Mouse (Mus musculus) intestine, embryonic 14.5 days (tissue): Measurements from ENCODE around the gene Cyp4f18. TPM values are rescaled to one million over a fixed set of nuclear protein-coding genes. Genes with fewer than 3 reads are reported as not detected.
A peak's percentile ranks its signal among the peaks of the same experiment; 100 is the strongest.

Experiments
- ATAC-seq: fragments of 200-750 bp; cut with Nextera tagmentation; replicated peaks from 2 replicates; pipeline ENCODE4 v1.8.0; 2017; ENCODE audit warnings: low read depth, moderate number of reproducible peaks, moderate TSS enrichment, moderate library complexity; ENCODE audit not compliant: low FRiP score, low TSS enrichment
- DNase-seq: peaks from one replicate; pipeline ENCODE4 v3.0.0-alpha.2; 2018; ENCODE audit warnings: low spot score
- H3K27ac ChIP-seq: fragments of 300-500 bp; sonication (generic); 2 replicates; pipeline ENCODE4 v1.5.1; 2014; ENCODE audit warnings: low read depth, mild to moderate bottlenecking, control low read depth
- H3K27me3 ChIP-seq: fragments of 300-500 bp; sonication (generic); replicated peaks from 2 replicates; pipeline ENCODE4 v1.6.1; 2014; ENCODE audit warnings: low read length, control low read depth; ENCODE audit not compliant: control insufficient read depth, insufficient read depth
- H3K36me3 ChIP-seq: fragments of 300-500 bp; sonication (generic); 2 replicates; pipeline ENCODE4 v1.6.1; 2014; ENCODE audit warnings: low read length, control low read depth; ENCODE audit not compliant: control insufficient read depth, insufficient read depth
- H3K4me1 ChIP-seq: fragments of 300-500 bp; sonication (generic); replicated peaks from 2 replicates; pipeline ENCODE4 v1.6.1; 2014; ENCODE audit warnings: low read length, control low read depth, mixed read lengths; ENCODE audit not compliant: control insufficient read depth, insufficient read depth
- H3K4me2 ChIP-seq: fragments of 300-500 bp; sonication (generic); 2 replicates; pipeline ENCODE4 v1.6.1; 2014; ENCODE audit warnings: low read length
- H3K4me3 ChIP-seq: fragments of 300-500 bp; sonication (generic); 2 replicates; pipeline ENCODE4 v1.5.1; 2014; ENCODE audit warnings: low read depth, low read length, control low read depth, mixed read lengths
- H3K9ac ChIP-seq: fragments of 300-500 bp; sonication (generic); 2 replicates; pipeline ENCODE4 v1.6.1; 2014; ENCODE audit warnings: mild to moderate bottlenecking, low read length
- H3K9me3 ChIP-seq: fragments of 300-500 bp; sonication (generic); 2 replicates; pipeline ENCODE4 v1.6.1; 2016; ENCODE audit warnings: low read length, control low read depth; ENCODE audit not compliant: control insufficient read depth
- WGBS: fragments of 180-500 bp; shearing (Covaris S2); extraction: QIAGEN DNeasy Blood & Tissue Kit; methylation state at CpG from one replicate; pipeline ENCODE4 v1.1.7; 2014; 5-methylcytosine and 5-hydroxymethylcytosine counted together
- polyA plus RNA-seq: library from polyadenylated mRNA; unstranded; fragments of >200 nt; fragmentation: Nextera tagmentation; extraction: Ambion mirVana; gene quantifications from 2 replicates; pipeline ENCODE4 v1.2.1, GENCODE M21; 2014

Cyp4f18 gene
- polyA plus RNA-seq, 1 experiment from 2014 or later = 1.0 TPM

- Histone ChIP-seq H3K27me3 (no peaks in the 10 kb centered on the region), H3K4me2 (peak overlapping the region; percentile 62), H3K36me3 (peaks cover 6% of the 10 kb centered on the region; the same call in 1 of the 2 replicates), H3K9me3 (peaks cover 6% of the 10 kb centered on the region; the same call in 1 of the 2 replicates), H3K4me1 (peaks cover 4% of the 10 kb centered on the region; the same call in 1 of the 2 replicates), H3K27ac (no peak overlapping the region), H3K4me3 (no peak overlapping the region), H3K9ac (no peak overlapping the region)
- no peak for ATAC-seq
- 81% methylated on average over 1 of the region's 1 CpGs for WGBS
- no peak for DNase-seq
These were observed 56.9 kb downstream of the Cyp4f18 start for GRCm38 (mm10) chr8:71952489-71952888.

DNA sequence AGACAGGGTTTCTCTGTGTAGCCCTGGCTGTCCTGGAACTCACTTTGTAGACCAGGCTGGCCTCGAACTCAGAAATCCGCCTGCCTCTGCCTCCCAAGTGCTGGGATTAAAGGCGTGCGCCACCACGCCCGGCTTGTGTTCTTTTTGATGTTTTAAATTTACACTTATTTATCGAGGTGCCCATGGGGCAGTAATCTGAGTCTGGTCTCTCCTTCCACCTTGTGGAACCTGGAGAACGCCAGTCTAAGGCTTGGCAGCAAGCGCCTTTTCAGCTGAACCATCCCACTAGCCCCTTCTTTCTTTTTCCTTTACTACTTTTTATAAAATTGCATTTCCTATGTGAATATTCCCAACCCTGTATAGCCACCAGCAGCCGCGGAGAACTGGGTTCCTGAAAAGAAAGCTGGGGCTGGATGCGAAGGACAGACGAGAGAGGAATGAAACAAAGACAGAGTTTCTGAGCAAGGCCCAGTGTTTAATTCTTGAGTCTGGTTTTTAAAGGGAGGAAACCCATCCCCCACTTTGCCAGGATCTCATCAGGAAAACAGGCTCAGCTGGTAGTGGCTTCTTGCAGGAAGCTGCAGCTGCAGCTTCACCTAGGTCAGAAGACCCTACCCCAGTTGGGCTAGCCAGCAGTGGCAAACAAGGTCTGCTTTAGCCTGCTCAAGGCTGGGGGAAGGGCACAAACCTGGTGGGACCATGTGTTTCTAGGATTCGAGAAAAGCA, 57.8 kb downstream of the Cyp4f18 start:
- WGBS = 38% methylated on average over 12 of the region's 14 CpGs
- peak; percentile 66 for DNase-seq
- Histone ChIP-seq H3K4me1 (peaks cover 4% of the 10 kb centered on the region; the same call in 1 of the 2 replicates), H3K9ac (peak overlapping the region; percentile 81), H3K4me3 (peak overlapping the region; percentile 93), H3K9me3 (peaks cover 6% of the 10 kb centered on the region; the same call in 1 of the 2 replicates), H3K27ac (peak overlapping the region; percentile 79; the same call in 1 of the 2 replicates), H3K4me2 (peak overlapping the region; percentile 62), H3K27me3 (no peaks in the 10 kb centered on the region), H3K36me3 (peaks cover 6% of the 10 kb centered on the region; the same call in 1 of the 2 replicates)
- ATAC-seq = no peak

GRCm38 (mm10) chr8:71950482-71951221, 58.8 kb downstream of the Cyp4f18 start, which contains the start of gene Zfp961:
Zfp961 (plus strand) TSS chr8:71951038.
- peak; percentile 99 for DNase-seq
- Histone ChIP-seq H3K27ac (peak within 1 kb of the TSS; percentile 79), H3K36me3 (peaks cover 6% of the 10 kb centered on the region; the same call in 1 of the 2 replicates), H3K27me3 (no peaks in the 10 kb centered on the region), H3K9ac (peak within 1 kb of the TSS; percentile 81), H3K9me3 (peaks cover 6% of the 10 kb centered on the region; the same call in 1 of the 2 replicates), H3K4me1 (peaks cover 4% of the 10 kb centered on the region; the same call in 1 of the 2 replicates), H3K4me2 (peak within 1 kb of the TSS; percentile 62), H3K4me3 (peak within 1 kb of the TSS; percentile 93)
- ATAC-seq = peak; percentile 100
- 3% methylated on average over 34 of the region's 34 CpGs for WGBS

GRCm38 (mm10) chr8:71948624-71949023, 60.8 kb downstream of the Cyp4f18 start:
- no peak overlapping the region for H3K27ac ChIP-seq
- H3K9ac ChIP-seq = no peak overlapping the region
- H3K4me2 ChIP-seq = no peak overlapping the region
- WGBS = 90% methylated on average over 5 of the region's 5 CpGs
- H3K4me3 ChIP-seq = no peak overlapping the region
- peaks cover 4% of the 10 kb centered on the region; the same call in 1 of the 2 replicates for H3K4me1 ChIP-seq
- no peak for DNase-seq
- ATAC-seq = no peak
- no peaks in the 10 kb centered on the region for H3K9me3 ChIP-seq
- H3K36me3 ChIP-seq = no peaks in the 10 kb centered on the region
- H3K27me3 ChIP-seq = no peaks in the 10 kb centered on the region

DNA sequence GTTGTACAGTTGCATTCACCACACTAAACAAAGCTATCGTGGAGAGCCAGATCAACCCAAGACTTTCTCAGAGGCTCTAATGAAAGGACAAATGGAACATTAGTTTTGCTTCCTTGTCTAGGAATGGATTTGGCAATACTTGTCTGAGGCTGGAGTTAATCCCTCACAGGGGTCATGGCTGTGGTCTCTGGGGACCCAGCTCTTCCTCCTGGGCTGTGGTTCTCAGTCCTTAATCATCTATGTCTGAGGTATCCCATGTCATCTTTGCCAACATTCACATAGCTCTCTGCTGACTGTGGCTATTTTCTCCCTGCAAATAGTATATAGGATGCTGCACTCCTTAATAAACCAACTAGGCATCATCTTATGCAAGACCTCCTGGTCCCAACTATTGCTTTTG, 67.7 kb downstream of the Cyp4f18 start:
- ATAC-seq (no peak), DNase-seq (no peak)
- H3K27ac ChIP-seq = no peak overlapping the region
- WGBS = 79% methylated on average over 1 of the region's 1 CpGs
- H3K9ac ChIP-seq = no peak overlapping the region
- H3K36me3 ChIP-seq = no peaks in the 10 kb centered on the region
- no peak overlapping the region for H3K4me2 ChIP-seq
- no peaks in the 10 kb centered on the region for H3K27me3 ChIP-seq
- H3K4me1 ChIP-seq = no peaks in the 10 kb centered on the region
- no peak overlapping the region for H3K4me3 ChIP-seq
- no peaks in the 10 kb centered on the region for H3K9me3 ChIP-seq

DNA sequence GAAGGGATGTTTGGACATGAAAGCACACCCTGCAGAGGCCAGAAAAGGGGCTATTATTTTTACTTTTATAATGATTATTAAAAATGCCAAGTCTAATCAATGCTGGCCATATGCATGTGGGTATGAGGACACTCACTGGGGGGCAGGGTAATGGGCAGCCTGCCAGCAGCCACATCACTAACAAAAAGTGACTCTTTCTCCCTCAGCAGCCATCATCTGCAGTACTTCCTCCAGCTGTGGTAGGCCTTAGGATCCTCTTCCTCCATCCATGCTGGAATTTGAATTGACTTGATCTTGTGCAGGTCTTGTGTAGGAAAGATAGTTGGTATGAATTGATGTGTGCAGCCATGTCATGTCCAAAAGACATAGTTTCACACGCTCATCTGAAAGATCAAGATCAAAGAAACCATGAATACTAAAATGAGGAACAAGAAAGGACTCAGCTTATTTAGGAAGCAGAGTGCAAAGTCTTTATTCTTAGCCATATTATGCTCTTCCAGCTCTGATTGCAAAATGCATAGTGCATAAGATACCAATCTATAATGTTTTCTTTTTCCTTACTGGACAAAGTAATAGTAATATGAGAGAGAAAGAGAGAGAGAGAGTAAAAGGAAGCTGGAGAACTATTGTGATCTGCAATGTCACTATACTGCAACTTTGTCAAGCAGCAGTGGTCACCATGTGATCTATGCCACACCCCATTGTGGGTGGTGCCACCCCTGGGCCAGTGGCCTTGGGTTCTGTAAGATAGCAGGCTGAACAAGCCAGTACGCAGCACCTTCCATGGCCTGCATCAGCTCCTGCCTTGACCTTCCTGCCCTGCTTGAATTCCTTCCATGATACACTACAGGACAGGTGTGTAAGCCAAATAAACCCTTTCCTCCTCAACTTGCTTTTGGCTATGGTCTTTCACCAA, 68.9 kb downstream of the Cyp4f18 start:
- no peaks in the 10 kb centered on the region for H3K36me3 ChIP-seq
- no peaks in the 10 kb centered on the region for H3K27me3 ChIP-seq
- WGBS = 84% methylated on average over 2 of the region's 2 CpGs
- H3K4me1 ChIP-seq = no peaks in the 10 kb centered on the region
- ATAC-seq = no peak
- no peak for DNase-seq
- no peak overlapping the region for H3K4me3 ChIP-seq
- no peak overlapping the region for H3K4me2 ChIP-seq
- H3K9me3 ChIP-seq = no peaks in the 10 kb centered on the region
- no peak overlapping the region for H3K27ac ChIP-seq
- no peak overlapping the region for H3K9ac ChIP-seq
